Mouse (Mus musculus) hindbrain, embryonic 10.5 days (tissue): ENCODE measurements at regions not wholly inside any gene's neighbourhood (a gene's known extent, or its start where the extent isn't known, plus 50 kb on each side); places are given as distances from the start of the nearest gene placed in this dataset.

ENCODE experiments used
- DNase-seq: peaks from one replicate; pipeline ENCODE4 v3.0.0-alpha.2; 2017; ENCODE audit warnings: low spot score
- H3K27ac ChIP-seq: fragments of 300-500 bp; sonication (generic); 2 replicates; pipeline ENCODE4 v1.5.1; 2016; ENCODE audit warnings: mild to moderate bottlenecking, moderate library complexity
- H3K27me3 ChIP-seq: fragments of 300-500 bp; sonication (generic); 2 replicates; pipeline ENCODE4 v1.6.1; 2016; ENCODE audit warnings: mild to moderate bottlenecking; ENCODE audit not compliant: poor library complexity, insufficient read depth, severe bottlenecking
- H3K36me3 ChIP-seq: fragments of 300-500 bp; sonication (generic); 2 replicates; pipeline ENCODE4 v1.6.1; 2016; ENCODE audit warnings: mild to moderate bottlenecking, moderate library complexity
- H3K4me1 ChIP-seq: fragments of 300-500 bp; sonication (generic); replicated peaks from 2 replicates; pipeline ENCODE4 v1.6.1; 2016; ENCODE audit warnings: mild to moderate bottlenecking
- H3K4me3 ChIP-seq: fragments of 300-500 bp; sonication (generic); 2 replicates; pipeline ENCODE4 v1.5.1; 2016; ENCODE audit warnings: mild to moderate bottlenecking, moderate library complexity
- H3K9me3 ChIP-seq: fragments of 300-500 bp; sonication (generic); 2 replicates; pipeline ENCODE4 v1.6.1; 2016; ENCODE audit warnings: mild to moderate bottlenecking, moderate library complexity
- WGBS: fragments of 180-500 bp; shearing (Covaris S2); methylation state at CpG from one replicate; pipeline ENCODE4 v1.1.7; 2016; 5-methylcytosine and 5-hydroxymethylcytosine counted together

GRCm38 (mm10) chr8:32958331-32958730 lies 470.2 kb upstream of the 5930422O12Rik start:
- Histone ChIP-seq H3K9me3 (peaks cover 8% of the 10 kb centered on the region; the same call in 1 of the 2 replicates), H3K4me1 (no peaks in the 10 kb centered on the region), H3K27ac (no peak overlapping the region), H3K27me3 (no peaks in the 10 kb centered on the region), H3K4me3 (no peak overlapping the region), H3K36me3 (no peaks in the 10 kb centered on the region)
- DNase-seq: no peak
- WGBS: 84% methylated on average over 1 of the region's 1 CpGs

GRCm38 (mm10) chr8:32958855-32959254 lies 469.7 kb upstream of the 5930422O12Rik start:
- no peaks in the 10 kb centered on the region for H3K27me3 ChIP-seq
- no peak overlapping the region for H3K4me3 ChIP-seq
- 89% methylated on average over 4 of the region's 4 CpGs for WGBS
- peaks cover 8% of the 10 kb centered on the region; the same call in 1 of the 2 replicates for H3K9me3 ChIP-seq
- H3K36me3 ChIP-seq: no peaks in the 10 kb centered on the region
- no peak overlapping the region for H3K27ac ChIP-seq
- DNase-seq: no peak
- H3K4me1 ChIP-seq: no peaks in the 10 kb centered on the region

GRCm38 (mm10) chr8:32959326-32960064 lies 469.0 kb upstream of the 5930422O12Rik start:
- Histone ChIP-seq H3K4me3 (no peak overlapping the region), H3K9me3 (peaks cover 8% of the 10 kb centered on the region; the same call in 1 of the 2 replicates), H3K27me3 (no peaks in the 10 kb centered on the region), H3K4me1 (no peaks in the 10 kb centered on the region), H3K36me3 (no peaks in the 10 kb centered on the region), H3K27ac (no peak overlapping the region)
- no peak for DNase-seq
- WGBS: 87% methylated on average over 12 of the region's 12 CpGs

GRCm38 (mm10) chr8:32990216-32990615 lies 438.3 kb upstream of the 5930422O12Rik start:
- no peaks in the 10 kb centered on the region for H3K36me3 ChIP-seq
- no peak for DNase-seq
- no peaks in the 10 kb centered on the region for H3K4me1 ChIP-seq
- 93% methylated on average over 3 of the region's 3 CpGs for WGBS
- H3K4me3 ChIP-seq: no peak overlapping the region
- H3K9me3 ChIP-seq: no peaks in the 10 kb centered on the region
- no peak overlapping the region for H3K27ac ChIP-seq
- H3K27me3 ChIP-seq: no peaks in the 10 kb centered on the region

GRCm38 (mm10) chr8:33003967-33004564 lies 424.4 kb upstream of the 5930422O12Rik start:
- no peak overlapping the region for H3K4me3 ChIP-seq
- H3K4me1 ChIP-seq: peaks cover 10% of the 10 kb centered on the region
- no peak for DNase-seq
- no peaks in the 10 kb centered on the region for H3K9me3 ChIP-seq
- no peaks in the 10 kb centered on the region for H3K36me3 ChIP-seq
- H3K27ac ChIP-seq: no peak overlapping the region
- H3K27me3 ChIP-seq: no peaks in the 10 kb centered on the region
- WGBS: 67% methylated on average over 7 of the region's 7 CpGs

GRCm38 (mm10) chr8:33004570-33004969 lies 423.9 kb upstream of the 5930422O12Rik start:
- Histone ChIP-seq H3K27me3 (no peaks in the 10 kb centered on the region), H3K4me3 (no peak overlapping the region), H3K27ac (no peak overlapping the region), H3K4me1 (peaks cover 10% of the 10 kb centered on the region), H3K9me3 (no peaks in the 10 kb centered on the region), H3K36me3 (no peaks in the 10 kb centered on the region)
- no peak for DNase-seq
- 39% methylated on average over 2 of the region's 2 CpGs for WGBS

DNA sequence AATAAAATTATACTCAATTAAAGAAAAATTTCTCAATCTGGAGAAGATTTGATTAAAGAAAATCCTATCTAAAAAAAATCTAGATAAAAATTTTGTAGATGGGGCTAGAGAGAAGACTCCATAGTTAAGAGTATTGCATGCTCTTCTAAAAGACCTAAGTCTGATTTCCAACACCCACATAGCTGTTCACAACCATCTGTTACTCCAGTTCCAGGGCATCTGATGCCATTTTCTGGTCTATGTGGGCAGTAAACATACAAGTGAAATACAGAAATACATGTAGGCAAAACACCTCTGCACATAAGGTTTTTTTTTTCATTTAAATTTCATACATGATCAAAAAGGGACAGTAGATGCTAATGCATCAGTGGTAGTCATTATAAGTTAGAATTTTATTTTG lies 418.4 kb upstream of the 5930422O12Rik start:
- Histone ChIP-seq H3K4me3 (no peak overlapping the region), H3K27me3 (no peaks in the 10 kb centered on the region), H3K36me3 (no peaks in the 10 kb centered on the region), H3K9me3 (no peaks in the 10 kb centered on the region), H3K4me1 (no peaks in the 10 kb centered on the region), H3K27ac (no peak overlapping the region)
- DNase-seq: no peak

DNA sequence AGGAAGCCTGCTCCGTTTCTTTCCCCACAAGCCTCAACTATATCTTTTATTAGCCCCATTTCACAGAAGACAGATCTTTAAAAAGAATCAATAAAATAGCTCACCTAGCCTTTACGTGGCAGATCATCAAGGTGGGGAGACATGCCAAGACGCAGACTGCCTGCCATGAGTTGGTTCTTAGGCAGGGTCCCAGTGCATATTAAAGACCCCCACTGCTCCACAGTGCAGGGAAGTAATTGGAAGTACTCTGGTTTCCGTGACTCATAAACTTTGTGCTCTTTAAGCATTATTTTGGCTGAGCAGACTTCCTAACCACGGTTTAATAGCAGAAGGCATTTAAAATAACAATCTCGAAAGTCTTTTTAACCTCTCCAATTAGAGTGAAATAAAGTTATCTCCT lies 415.7 kb upstream of the 5930422O12Rik start:
- no peak overlapping the region for H3K27ac ChIP-seq
- no peaks in the 10 kb centered on the region for H3K27me3 ChIP-seq
- no peak overlapping the region for H3K4me3 ChIP-seq
- no peaks in the 10 kb centered on the region for H3K4me1 ChIP-seq
- H3K36me3 ChIP-seq: no peaks in the 10 kb centered on the region
- no peaks in the 10 kb centered on the region for H3K9me3 ChIP-seq
- no peak for DNase-seq
- 89% methylated on average over 6 of the region's 6 CpGs for WGBS

- 74% methylated on average over 3 of the region's 3 CpGs for WGBS
- Histone ChIP-seq H3K4me3 (no peak overlapping the region), H3K27ac (no peak overlapping the region), H3K27me3 (no peaks in the 10 kb centered on the region), H3K36me3 (no peaks in the 10 kb centered on the region), H3K4me1 (no peaks in the 10 kb centered on the region), H3K9me3 (no peaks in the 10 kb centered on the region)
- no peak for DNase-seq
Observed at GRCm38 (mm10) chr8:33015861-33016260, 412.6 kb upstream of the 5930422O12Rik start.

DNA sequence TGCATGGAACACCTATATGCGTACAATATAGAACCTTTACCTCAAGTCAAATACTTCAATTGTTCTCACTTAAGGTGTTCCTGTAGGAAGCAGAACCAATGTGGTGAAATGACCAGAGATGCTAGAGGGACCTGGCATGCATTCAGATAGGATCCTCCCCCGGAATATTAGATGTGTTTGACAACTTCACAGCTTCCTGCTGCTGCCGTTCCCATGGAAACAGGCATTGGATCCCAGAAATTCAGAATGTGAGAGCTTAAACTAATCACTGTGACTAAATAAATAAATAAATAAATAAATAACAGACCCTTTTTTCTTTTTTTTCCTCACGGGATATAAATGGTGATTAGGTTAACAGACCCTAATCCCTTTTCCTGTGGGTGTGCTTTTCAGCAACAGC lies 401.5 kb upstream of the 5930422O12Rik start:
- H3K27me3 ChIP-seq: no peaks in the 10 kb centered on the region
- no peak overlapping the region for H3K4me3 ChIP-seq
- no peak for DNase-seq
- no peaks in the 10 kb centered on the region for H3K36me3 ChIP-seq
- H3K27ac ChIP-seq: no peak overlapping the region
- 64% methylated on average over 4 of the region's 4 CpGs for WGBS
- no peaks in the 10 kb centered on the region for H3K9me3 ChIP-seq
- no peaks in the 10 kb centered on the region; the same call in 1 of the 2 replicates for H3K4me1 ChIP-seq

GRCm38 (mm10) chr8:33029453-33029852 lies 399.1 kb upstream of the 5930422O12Rik start:
- H3K4me1 ChIP-seq: no peaks in the 10 kb centered on the region; the same call in 1 of the 2 replicates
- no peaks in the 10 kb centered on the region for H3K9me3 ChIP-seq
- WGBS: 88% methylated on average over 3 of the region's 3 CpGs
- no peaks in the 10 kb centered on the region for H3K27me3 ChIP-seq
- no peak overlapping the region for H3K27ac ChIP-seq
- no peaks in the 10 kb centered on the region for H3K36me3 ChIP-seq
- no peak overlapping the region for H3K4me3 ChIP-seq
- no peak for DNase-seq

GRCm38 (mm10) chr8:33052017-33052416 lies 376.5 kb upstream of the 5930422O12Rik start:
- no peak overlapping the region for H3K4me3 ChIP-seq
- H3K27me3 ChIP-seq: no peaks in the 10 kb centered on the region
- DNase-seq: no peak
- peaks cover 13% of the 10 kb centered on the region for H3K9me3 ChIP-seq
- 62% methylated on average over 8 of the region's 8 CpGs for WGBS
- no peak overlapping the region for H3K27ac ChIP-seq
- no peaks in the 10 kb centered on the region for H3K4me1 ChIP-seq
- no peaks in the 10 kb centered on the region for H3K36me3 ChIP-seq

DNA sequence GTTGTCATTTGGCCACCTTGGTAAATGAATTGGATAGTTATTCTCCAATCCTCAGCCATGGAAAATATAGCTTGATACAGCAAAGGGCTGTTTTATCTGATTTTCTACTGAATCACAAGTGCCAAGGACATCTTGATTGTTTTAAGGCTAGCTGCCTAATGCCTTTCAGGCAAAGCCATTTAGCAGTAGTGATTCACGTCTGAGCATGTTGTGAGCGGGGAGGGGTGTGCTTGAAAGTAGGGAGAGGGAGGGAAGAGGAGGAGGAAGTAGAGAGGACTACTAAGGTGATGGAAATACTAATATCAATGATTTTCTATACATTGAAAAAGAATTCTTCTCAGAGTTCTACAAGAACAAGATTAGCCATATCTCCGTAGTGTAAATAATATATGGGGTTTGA lies 362.9 kb upstream of the 5930422O12Rik start:
- 85% methylated on average over 3 of the region's 3 CpGs for WGBS
- Histone ChIP-seq H3K27ac (no peak overlapping the region), H3K36me3 (no peaks in the 10 kb centered on the region), H3K4me3 (no peak overlapping the region), H3K9me3 (no peaks in the 10 kb centered on the region), H3K4me1 (no peaks in the 10 kb centered on the region), H3K27me3 (no peaks in the 10 kb centered on the region)
- DNase-seq: no peak
